Mouse (Mus musculus): ENCODE measurements around the gene Ptprn2.

The Ptprn2 gene

DNA sequence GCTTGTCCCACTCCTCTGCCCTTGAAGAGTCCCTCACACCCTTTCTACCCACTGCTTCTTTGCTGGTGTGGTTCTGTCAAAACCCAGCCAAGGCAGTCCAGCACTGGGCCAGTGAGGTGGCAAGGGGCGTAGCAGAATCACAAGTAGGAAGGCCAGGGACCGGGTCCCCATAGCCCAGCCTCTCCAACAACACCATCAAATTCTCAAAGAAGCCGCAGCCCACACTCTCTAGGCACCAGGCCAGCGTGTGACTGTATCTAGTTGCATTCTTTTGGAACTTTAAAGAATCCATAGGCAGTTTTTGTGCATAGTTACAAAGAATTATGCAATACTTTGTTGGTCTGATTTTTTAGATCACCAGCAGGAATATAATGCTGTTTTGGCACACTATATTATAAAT lies 728.8 kb downstream of the Ptprn2 start:
- no peak for DNase-seq (ENCODE audit: low read depth, low spot score)

DNA sequence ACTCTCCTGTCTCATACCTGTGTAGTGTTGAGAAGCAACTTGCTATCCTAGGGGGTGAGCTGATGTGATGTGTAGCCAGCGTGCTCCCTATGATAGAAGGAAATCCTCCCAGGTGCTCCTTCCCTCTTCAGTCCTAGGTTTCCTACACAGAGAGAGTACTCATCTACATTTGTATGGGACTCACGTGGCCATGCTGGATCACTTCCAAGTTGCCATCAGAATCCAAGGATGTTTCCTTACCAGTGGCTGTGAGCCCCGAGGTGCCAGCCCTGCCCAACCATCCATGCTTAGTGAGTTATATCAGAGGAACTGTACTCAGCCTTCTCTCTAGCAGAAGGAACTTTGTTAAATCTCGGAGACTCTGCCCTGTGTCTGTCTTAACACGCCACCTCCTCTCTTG lies 729.4 kb downstream of the Ptprn2 start:
- no peak for DNase-seq (ENCODE audit: low read depth, low spot score)

DNA sequence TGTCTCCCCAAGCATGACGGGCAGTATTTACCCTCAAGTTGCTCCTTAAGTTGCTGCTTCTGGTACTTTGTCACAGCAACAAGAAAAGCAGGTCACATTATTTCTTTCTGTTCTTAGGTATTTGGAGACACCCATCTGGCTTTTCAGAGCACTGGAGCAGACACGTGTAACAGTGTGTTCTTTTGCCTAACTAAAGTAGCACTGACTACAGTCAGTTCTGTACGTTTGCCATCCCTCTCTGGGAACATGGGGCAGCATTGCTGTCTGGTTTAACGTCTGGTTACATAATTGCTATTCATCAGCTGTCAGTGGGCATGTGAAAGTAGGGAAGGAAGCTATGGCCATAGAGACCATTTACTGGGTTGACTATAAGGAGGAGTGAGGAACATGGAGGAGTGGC lies 736.4 kb downstream of the Ptprn2 start:
- DNase-seq (ENCODE audit: low read depth, low spot score): no peak

DNA sequence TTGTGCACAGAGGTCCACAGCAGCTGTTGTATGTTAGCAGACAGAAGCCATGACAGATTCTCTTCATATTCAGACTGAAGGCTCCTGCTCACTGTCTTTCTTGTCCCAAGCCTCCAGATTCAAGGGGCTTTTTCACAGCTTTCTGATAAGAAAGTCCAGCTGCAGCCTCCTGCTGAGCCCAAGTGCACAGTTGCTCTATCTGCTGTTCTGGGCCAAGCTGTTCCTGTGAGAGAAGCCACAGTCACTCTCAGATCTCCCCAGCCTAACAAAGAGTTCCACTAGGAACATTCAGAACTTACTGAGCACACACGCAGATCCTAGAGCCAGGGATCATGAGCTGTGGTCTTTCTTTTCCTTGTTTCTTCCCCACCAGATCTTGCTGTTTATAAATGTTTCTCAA lies 738.5 kb downstream of the Ptprn2 start:
- DNase-seq (ENCODE audit: low read depth, low spot score): no peak

DNA sequence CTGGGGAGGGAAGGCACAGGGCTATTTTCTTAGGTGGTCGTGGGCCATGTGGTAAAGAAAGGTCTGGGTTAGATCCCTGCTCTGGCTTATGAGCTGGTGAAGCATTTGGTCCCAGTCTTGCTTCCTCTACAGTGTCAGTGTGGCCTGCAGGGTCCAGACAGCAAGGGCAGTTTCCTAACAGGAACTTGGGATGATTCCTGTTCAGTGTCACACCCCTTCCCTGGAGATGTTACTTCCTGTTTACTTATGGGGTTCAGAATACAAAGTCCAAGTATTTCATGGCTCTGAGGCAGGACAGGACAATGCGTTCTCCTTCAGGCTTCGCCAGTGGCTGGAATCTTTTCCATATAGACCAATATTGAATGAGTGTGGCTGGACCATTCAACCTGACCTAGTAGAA lies 741.7 kb downstream of the Ptprn2 start:
- DNase-seq (ENCODE audit: low read depth, low spot score): no peak

DNA sequence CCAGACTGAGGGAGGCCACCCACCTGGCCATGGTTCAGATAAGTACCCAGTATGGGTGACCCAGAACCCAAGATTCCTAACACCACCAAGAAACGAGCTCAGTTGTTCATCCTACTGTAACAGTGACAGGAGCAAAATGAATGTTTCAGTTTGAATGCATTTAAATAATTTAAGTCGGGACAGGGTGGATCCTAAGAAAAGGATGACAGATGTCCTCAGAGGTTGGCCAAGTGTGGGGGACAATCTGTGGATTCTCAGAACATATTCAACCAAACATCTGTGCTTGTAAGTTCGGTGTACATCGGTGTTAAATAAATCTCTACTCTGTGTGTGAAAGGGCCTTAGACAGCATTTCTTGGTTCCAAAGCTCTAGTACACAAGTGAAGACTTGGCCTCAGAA lies 743.9 kb downstream of the Ptprn2 start:
- no peak for DNase-seq (ENCODE audit: low read depth, low spot score)

DNA sequence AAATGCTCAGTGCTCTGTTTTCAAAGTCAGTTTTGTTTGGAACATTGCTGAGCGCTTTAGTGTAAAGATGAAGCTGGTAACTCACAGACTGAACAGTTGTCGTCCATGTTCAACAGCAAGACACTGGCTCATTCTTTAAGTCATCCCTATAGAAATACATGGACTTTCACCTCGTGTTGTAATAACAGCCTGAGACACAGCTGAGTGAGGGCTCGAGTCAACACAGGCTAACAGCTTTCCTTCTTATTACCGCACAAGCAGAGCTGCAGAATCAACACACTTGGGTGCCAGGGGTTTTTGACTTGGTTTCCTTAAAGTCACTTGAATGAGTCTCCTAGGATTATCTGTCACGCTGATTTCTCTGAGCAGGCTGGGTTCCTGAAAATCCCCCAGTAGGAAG lies 744.8 kb downstream of the Ptprn2 start:
- DNase-seq (ENCODE audit: low read depth, low spot score): no peak

DNA sequence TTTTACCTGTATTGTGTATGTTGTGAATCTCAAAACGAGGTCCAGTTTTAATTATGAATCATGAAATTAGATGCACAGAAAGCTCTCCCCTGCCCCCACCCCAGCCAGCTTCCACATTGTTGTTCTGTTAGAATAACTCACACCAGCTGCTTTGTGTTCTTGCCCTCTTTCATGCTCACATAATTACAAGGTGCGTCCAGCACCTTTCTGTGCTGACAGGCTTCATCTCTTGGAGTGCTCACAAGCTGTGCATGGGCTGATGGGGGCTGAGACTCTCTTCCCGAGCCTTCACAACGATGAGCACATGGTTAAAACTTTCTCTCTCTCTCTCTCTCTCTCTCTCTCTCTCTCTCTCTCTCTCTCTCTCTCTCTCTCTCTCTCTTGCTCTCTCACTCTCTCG lies 746.3 kb downstream of the Ptprn2 start:
- no peak for DNase-seq (ENCODE audit: low read depth, low spot score)

DNA sequence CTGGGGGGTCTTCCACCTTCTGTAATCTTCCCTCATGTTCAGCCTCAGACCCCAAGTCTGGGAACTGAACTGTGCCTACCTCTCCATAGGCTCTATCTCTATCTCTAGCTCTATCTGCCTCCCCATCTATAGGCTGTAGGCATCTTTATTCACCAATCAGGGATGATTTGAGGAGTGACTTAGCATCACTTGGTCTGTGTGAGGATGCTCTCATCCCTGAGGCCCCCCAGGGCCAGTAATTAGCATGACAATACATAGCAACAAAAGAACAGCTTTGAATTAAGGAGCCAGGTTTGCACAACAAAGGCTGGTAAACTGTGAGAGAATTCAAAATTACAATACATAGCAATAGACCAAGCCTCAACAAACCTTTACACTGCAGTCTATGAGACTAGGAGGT lies 749.6 kb downstream of the Ptprn2 start:
- DNase-seq (ENCODE audit: low read depth, low spot score): no peak

DNA sequence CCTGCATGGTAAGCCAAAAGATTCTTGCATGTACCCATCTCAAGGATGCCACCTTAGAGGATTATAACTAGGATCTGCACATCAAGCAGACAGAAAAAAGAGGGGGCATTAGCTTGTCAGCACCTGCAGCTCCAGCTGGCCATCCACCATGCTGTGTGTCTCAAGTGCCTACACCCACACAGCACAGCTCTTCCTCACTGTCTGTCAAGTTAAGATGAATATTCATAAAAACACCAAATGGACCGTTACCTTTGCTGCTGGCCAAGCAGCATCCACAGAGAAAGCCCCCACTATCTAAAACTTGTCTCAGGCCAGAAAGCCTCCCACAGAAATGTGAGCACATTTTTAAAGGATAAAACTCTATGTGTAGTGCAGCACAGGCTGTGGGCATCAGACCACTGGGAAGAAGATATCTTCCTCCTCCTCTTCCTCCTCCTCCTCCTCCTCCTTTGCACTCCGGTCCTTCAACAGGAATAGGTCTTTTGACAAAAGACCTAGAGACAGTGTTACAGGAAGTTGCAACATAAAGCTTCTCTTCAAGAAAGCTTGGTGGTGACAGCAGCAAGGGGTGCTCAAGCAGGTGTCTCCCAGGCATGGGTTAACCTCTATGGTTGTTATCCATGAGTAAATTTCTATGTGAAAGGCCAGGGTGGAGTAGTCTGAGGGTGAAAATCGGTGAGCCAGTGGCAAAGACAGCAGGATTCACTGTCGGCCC lies 750.7 kb downstream of the Ptprn2 start:
- no peak for DNase-seq (ENCODE audit: low read depth, low spot score)

DNA sequence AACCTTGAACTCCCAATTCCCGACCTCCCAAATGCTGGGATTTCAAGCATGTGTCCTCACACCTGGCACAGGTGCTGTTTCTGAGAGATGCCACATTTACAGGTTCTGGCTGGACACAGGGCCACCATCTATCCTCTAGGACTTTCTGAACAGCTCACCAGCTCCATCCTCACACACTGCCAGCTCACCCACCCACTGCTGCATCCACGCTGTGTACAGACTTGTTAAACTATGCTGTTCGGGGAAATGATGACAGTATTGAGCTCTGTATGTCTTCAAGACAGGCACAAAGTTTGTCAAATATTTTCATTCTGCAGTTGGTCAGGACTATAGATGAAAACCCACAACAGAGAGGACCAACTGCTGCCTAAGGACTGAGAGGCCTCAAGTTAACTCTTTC lies 751.5 kb downstream of the Ptprn2 start:
- DNase-seq (ENCODE audit: low read depth, low spot score): no peak

DNA sequence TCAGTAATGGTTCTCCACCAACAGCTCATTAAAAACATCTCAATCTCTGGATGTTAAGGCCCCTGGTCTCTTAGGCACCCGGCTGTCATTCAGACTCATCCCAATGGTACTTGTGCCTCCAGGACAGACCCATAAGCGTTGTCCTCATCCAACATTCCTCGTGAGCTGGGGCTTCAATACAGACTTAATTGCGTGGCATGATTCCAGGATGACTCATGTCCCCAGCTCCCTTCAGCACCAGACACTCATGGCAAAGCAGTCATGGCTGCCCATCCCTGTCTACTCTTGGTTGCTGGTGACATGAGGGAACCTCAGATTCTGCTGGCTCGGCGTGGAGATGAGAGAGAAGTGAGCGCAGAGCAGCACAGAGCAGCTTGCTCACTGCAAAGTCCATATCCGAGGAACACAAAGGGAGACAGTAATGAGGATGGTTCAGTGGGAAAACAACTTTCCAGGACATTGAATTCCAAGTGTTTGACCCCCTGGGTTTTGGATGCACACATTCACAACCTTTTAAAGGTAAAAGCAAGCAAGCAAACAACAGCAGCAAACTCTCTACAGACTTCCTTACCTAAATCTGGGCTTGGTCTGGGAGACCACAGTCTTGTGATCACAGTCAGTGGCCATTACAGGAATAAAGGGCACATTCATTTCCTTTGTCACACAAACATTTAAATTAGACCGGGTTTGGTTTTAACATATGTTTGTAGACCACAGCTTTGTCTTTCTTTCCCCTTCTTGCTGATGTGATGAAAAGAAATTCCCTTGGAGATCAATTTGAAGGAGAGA lies 754.6 kb downstream of the Ptprn2 start:
- DNase-seq (ENCODE audit: low read depth, low spot score): no peak

DNA sequence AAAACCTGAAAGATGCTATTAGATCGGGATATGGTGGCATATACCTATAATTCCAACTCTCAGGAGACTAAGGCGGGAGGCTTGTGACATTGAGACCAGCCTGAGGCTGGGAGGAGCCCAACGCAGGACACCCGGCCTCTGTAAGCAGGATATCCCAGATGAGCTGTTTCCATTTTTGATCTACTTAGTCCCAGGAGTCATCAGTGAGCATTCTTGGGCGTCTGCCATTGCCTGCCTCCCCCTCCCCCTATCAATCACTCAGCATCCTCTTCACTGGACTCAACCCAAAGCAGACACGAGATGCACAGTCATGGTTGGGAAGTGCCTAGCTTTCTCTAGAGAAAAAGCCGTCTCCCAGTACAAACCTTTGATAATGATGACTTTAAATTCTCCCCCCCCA lies 756.7 kb downstream of the Ptprn2 start:
- no peak for DNase-seq (ENCODE audit: low read depth, low spot score)

DNA sequence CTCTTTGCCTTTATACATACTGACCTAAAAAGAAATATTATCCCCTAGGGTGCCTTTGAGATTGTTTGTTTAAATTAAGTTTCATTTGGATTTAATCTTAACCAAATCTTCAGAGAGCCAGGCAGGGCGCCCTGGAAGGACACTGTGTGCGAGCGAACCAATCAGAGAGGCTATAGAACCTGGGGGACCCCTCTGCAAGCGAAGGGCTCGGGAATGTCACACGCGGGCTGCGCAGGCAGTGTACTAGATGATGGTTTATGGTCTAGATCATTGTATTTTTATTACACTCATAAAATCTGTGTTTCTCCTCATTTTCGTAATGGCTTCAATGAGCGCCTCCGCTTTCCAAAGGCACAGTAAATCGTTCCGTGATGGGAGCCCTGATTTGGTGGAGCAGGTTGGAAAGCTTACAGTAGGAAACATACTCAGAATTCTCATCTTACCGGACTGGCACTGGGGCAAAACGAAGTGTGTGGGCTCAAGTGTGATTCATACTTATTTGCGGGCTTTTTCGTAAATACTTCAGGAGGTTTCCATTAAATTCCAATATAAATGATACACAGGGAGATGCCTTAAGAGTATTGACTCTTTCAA lies 760.5 kb downstream of the Ptprn2 start:
- no peak for DNase-seq (ENCODE audit: low read depth, low spot score)

DNA sequence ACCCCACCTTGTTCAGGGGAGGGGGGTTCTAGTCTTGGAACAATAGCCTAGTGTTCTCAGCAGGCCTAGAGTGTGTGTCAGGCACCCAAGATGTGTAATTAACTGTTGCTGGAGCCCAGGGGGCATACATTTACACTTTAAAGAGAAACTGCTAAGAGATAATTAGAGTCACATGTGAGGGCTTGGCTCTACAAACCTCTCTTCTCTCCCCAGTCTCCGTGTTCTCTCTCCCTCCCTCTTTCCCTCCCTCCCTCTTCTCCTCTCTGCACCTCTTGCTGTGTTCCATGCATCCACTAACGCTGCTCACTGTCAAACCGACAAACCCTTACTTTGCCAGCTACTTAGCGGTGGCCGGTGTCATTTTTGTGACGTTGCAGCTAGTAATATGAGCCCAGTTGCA lies 764.9 kb downstream of the Ptprn2 start:
- no peak for DNase-seq (ENCODE audit: low read depth, low spot score)

DNA sequence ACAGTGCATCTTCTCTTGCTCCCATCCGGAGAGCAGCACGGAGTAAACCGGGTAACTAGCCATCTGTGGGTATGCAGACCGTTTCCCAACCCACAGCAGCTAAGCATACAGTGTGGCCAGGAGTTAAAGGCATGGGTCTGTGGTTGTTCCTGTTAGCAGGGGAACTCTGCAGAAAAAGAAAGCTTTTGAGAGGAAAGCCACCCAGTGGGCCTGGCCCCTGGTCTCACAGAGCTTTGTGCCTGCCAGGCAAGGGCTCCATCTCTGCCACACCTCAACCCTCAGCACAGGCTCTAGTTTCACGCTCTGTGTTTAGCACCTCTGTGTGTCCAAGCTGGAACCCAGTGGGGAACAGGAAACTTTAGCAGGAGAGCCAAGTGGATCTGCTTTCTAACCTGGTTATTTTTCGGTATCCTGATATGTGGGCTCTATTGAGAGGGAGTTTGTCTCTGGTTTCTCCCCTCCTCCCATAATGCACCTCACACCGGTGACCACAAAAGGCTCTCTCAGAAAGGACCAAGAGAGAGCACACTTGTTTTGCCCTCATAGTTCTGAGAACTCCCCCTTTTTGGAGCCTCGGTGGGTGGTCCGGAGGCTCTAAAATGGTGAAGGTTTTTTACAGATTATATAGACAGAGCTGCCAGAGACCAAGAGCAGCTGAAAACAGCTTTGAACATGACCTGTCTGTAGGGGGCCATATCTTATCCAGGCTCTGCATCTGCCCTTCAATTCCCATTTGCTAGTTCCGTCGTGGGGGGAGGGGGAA lies 766.3 kb downstream of the Ptprn2 start:
- DNase-seq (ENCODE audit: low read depth, low spot score): no peak

DNA sequence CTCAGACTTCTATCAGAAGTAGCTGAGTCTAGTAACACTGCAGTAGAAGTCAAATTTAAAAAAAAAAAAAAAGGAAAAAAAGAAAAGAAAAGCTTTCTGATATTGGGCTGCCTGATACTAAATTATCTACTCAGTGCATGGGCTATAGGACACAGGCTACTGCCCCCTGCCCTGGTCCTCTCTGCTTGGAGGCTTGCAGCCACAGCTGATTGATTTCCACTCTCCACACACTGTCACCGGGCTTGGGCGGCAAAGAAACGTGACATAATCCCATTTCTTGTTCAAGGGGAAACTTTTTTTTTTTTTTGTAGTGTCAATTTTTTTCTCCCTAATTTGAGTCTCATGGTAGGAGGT lies 766.9 kb downstream of the Ptprn2 start:
- DNase-seq (ENCODE audit: low read depth, low spot score): no peak

DNA sequence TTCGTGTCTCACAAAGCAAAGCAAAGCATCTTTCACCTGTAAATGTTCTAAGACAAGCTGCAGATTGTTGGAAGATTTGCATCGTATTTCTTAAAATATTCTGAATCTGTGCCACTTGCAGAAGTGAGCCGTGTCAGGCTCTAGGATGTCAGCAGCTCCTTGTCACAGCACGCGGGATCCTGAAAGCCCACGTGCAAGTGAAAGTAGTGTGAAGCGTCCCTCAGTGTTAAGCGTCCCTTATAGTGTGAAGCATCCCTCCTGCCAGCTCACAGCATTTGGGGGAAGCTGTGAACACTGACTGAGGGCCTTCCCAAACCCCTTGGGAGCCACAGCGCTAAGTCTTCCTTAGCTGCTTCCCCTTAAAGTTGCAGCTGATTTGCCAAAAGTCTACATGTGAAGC lies 768.8 kb downstream of the Ptprn2 start:
- no peak for DNase-seq (ENCODE audit: low read depth, low spot score)

DNA sequence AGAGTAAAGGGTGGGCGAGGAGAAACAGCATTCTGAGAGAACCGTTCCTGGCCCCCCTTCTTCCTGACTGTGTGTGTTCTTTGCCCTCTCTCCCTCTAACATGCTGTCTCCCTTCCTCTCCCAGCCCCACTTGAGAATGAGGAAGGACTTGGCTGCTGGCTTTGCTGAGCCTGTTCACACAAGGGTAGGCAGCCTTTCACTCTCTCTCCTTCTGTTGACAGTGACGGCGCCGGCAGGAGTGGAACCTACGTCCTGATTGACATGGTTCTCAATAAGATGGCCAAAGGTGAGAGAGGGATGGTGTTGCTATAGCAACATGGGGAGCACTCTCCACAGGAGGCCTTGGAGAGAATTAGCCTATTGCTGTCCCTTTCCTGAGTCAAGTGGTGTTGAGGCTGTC lies 769.8 kb downstream of the Ptprn2 start:
- no peak for DNase-seq (ENCODE audit: low read depth, low spot score)

DNA sequence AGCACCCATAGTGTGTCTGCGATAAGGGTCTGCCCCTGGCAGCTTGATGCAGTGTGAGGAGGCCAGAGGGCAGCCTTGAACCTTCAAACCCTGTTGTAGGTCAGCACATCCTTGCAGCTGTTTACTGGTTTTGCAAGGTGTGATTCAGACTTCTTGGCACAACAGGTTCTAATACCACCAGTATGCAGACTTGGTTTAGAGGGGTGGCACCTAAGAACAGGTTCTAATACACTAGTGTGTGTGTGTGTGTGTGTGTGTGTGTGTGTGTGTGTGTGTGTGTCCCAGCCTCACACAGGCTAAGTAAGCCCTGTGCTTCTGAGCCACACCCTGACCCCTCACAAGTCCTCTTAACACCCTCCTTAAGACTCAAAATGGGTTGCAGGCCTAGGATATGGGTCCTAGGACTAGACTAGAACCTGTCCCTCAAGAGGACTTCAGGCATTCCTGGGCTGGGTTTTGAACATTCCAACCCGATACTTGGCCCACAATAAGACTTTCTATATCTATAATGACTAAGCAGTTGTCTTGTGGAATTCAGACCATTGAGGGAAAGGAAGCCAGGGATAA lies 770.3 kb downstream of the Ptprn2 start:
- no peak for DNase-seq (ENCODE audit: low read depth, low spot score)

DNA sequence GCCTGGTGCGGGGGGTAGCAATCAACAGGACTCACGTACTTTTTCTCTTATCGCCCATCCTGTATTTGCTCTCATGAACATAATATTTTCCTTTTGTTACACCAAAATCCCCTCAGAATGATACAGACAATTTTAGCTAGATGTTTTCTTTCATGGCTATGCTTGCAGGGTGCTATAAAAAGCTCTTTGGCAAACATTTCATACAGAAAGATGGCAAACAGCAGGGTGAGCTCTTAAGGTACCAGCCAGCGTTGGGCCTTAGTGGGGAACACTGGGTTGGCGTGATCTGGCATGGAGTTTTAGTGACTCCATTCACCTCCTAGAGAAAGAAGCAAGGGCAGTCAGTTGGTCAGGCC lies 771.3 kb downstream of the Ptprn2 start:
- no peak for DNase-seq (ENCODE audit: low read depth, low spot score)
